Mouse (Mus musculus) naive thymus-derived CD4-positive, alpha-beta T cell, adult 2 months (primary cell): ENCODE data around the gene Ticrr.
A peak's percentile ranks its signal among the peaks of the same experiment; 100 is the strongest.

Source experiments
- DNase-seq: peaks from one replicate; pipeline ENCODE4 v3.0.0-alpha.2; 2011; ENCODE audit warnings: low read depth

Gene Ticrr

GRCm38 (mm10) chr7:79659578-79660290, at the start of gene Ticrr:
Gene Ticrr (plus strand): TSS chr7:79660196.
- DNase-seq, result peak; percentile 98

DNA sequence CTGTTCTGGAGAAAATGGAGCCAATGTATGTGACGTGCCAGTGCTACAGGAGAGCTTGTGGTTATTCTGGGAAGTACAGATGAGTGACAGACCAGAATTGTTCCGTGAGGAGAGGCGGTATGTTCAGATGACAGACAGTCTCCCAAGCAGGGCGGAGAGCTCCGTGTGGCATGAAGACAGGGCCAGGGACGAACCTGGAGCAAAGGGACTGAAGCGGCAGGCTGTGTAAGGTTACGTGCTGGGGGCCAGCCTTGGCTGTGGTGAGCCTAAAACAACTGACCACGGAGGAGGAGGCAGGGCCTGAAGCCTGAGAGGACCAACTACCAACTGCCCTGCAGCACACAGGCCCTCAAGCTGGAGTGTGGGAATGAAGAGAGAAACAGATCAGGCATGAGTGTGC, 48.1 kb upstream of the Ticrr start:
- DNase-seq, result no peak

DNA sequence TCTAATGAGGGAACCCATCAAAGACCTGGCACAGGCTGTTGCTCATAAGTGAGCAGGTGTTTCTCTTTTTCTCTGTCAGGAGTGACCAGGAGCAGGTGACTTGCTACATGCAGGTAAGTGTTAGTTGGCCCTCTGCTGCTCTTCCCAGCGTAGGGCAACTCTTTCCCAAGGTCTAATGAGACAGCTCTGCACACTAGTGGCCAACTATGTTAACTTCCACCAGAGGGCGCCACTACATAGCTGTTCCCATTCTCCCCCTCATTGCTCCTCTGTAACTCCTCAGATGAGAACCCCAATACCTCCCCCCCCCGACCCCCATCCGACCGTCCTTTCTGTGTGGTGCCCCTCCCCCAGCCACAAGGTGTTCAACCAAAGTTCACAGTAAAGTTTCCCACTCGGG, 47.2 kb upstream of the Ticrr start:
- DNase-seq, result peak; percentile 58

- DNase-seq, result no peak
These were observed 46.7 kb upstream of the Ticrr start for GRCm38 (mm10) chr7:79613314-79613713.

DNA sequence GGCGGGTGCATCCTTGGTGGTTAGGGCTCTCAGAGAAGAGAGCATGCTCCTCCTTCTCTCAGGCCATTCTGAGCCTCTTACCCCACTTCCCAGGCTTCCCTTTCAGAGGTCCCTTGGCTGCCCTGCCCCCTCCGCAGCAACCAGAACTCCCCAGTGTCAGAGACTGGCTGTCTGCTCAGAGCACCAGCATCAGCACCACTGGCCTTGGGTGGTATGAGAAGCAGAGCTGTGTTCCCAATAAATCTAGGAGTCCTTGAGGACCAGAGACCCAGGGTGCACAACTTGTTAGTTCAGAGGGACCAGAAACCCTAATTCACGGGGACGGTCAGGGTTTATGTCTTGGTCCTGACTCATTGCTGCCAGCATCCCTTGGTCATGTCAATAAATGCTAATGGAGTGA, 45.0 kb upstream of the Ticrr start:
- DNase-seq, result no peak

DNA sequence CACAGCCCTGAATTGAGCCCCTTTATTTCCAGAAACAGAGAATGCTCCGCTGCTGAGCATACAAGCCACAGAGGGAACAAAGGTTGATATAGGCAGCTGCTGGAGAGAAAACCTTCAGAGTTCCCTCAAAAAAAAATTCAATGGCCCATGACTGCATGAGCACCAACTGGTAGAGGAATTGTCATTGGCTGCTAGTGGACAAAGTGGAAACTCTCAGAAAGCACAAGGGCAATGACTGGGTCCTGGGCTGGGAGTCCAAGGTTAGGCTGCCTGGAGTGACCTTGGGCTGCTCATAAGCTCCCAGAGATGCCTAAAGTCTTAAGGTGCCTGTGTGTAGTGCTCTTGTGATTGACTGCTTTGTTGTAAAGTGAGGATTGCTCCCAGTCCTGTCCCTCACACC, 44.1 kb upstream of the Ticrr start:
- no peak for DNase-seq

DNA sequence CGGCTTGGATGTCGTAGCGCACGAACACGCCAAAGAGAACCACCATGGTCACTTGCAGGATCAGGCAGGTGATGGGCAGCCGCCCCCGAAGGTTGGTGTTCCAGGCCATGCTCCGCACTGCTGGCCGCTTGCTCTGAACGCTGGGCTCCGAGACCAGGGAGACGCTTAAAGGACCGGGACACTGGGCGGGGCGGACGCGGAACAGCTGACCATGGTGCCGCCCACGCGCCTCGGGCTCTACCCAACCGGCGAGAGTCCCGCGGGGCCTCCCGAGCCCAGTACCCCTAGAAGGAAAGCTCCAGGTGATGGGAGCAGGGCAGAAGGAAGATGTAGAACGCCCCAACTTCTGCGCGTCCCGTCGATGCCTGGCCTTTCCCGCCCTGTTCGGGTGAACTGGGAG, 42.6 kb upstream of the Ticrr start, which contains the start of gene Rhcg:
Gene Rhcg, minus strand, starts transcription at position 240 of the 400 bp plus-strand sequence.
- no peak for DNase-seq

DNA sequence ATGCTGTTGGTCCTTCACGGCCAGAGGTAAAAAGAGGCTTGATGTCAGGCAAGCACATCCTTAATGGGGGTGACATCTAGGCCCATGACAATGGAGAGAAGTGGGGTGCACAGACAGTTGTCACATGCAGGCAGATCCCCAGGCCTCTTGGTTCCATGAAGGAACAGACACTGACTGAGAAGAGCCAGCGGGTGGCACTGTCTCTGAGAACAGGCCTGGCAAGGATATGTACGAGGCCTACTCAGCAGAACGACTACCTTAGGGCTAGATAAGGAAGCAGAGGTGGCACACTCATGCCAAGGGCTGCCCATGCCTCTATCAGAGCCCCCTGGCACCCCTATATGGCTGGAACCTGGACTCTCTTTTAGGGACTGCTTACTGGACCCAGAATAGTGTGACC, 40.5 kb upstream of the Ticrr start:
- DNase-seq, result no peak

GRCm38 (mm10) chr7:79623086-79623485, 36.9 kb upstream of the Ticrr start:
- no peak for DNase-seq

GRCm38 (mm10) chr7:79626170-79626569, 33.8 kb upstream of the Ticrr start:
- no peak for DNase-seq

DNA sequence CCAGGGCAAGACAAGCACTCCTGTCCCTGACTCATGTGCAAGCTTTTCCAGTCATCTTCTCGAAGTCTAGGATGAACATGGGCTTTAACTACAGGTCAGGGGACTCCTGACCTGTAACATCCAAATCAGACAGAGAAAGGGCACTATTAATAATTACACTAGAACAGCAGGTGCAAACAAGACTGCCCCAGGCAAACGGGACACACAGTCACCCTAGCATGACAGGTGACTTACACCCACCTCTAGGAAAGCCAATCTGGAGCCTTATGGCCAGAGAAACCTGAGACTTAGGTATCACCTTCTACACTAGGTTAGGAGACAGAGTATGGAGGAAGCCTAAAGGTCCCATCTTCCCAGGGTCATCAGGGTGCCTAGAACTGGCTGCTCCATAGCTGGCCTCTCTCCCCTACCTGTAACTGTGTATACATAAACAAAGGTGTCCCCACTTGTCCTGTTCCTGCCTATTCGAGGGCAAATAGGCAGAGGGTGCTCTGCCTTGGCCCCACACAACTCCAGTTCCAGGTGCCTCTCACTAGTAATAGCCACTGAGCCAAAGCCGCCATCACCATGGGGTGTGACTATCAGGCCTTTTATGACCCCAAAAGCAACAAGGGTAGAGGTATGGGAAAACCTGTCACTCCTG, 31.6 kb upstream of the Ticrr start:
- DNase-seq, result no peak

- DNase-seq, result no peak
These were observed 28.1 kb upstream of the Ticrr start for GRCm38 (mm10) chr7:79631773-79632348.

- DNase-seq, result no peak
These were observed 12.8 kb upstream of the Ticrr start for GRCm38 (mm10) chr7:79647233-79647632.

- peak; percentile 60 for DNase-seq
These were observed 11.0 kb upstream of the Ticrr start for GRCm38 (mm10) chr7:79649005-79649404.

- no peak for DNase-seq
These were observed 5.8 kb upstream of the Ticrr start for GRCm38 (mm10) chr7:79654185-79654584.

DNA sequence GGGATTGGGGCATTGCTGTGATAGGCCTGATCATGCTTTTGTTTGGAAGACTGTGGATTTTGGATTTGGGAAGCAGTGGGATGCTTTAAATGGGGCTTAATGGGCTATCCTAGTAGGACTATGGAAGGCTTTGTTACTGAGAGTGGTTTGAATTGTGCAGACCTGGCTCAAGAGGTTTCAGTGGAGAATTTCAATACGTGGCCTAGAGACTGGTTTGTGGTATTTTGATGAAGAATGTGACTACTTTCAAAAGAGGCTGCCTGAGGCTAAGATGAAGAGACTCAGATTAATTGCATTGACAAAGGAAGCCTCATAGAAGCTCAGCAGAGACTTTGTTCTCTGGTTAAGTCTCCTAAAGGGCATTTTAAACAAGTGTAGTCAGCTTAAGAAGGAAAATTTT, 5.4 kb upstream of the Ticrr start:
- no peak for DNase-seq

DNA sequence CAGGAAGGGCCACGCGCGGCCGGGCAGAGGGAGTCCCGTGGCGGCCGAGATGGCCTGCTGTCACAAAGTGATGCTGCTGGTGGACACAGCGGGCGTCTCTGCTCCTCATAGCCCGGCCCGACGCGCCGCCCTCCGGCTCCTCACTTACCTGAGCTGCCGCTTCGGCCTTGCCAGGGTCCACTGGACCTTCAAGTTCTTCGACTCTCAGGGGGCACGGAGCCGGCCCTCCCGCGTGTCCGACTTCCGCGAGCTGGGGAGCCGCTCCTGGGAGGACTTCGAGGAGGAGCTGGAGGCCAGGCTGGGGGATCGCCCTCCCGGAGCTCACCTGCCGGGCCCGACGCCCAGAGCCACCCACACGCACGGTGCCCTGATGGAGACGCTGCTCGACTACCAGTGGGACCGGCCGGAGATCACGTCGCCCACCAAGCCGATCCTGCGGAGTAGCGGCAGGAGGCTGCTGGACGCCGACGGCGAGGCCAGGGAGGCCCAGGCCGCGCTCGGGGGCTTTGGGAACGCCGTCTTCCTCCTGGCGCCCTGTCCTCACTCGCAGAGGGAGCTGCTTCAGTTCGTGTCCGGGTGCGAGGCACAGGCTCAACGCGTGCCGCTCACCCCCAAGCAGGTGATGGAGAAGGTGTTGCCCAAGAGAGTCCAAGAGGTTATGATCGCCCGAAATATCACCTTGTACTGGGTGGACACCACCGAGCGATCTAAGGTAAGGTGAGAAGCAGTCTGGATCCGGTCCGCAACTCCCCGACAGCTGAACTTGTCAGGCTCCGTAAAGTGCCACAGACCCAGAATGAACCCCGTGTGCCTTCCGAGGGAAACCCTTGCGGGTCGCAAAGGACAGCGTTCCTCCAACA, 525 bp downstream of the Ticrr start:
- DNase-seq, result peak; percentile 23

- peak; percentile 22 for DNase-seq
These were observed 1.4 kb downstream of the Ticrr start for GRCm38 (mm10) chr7:79661253-79661890.

GRCm38 (mm10) chr7:79666690-79667089, 6.7 kb downstream of the Ticrr start:
- no peak for DNase-seq

DNA sequence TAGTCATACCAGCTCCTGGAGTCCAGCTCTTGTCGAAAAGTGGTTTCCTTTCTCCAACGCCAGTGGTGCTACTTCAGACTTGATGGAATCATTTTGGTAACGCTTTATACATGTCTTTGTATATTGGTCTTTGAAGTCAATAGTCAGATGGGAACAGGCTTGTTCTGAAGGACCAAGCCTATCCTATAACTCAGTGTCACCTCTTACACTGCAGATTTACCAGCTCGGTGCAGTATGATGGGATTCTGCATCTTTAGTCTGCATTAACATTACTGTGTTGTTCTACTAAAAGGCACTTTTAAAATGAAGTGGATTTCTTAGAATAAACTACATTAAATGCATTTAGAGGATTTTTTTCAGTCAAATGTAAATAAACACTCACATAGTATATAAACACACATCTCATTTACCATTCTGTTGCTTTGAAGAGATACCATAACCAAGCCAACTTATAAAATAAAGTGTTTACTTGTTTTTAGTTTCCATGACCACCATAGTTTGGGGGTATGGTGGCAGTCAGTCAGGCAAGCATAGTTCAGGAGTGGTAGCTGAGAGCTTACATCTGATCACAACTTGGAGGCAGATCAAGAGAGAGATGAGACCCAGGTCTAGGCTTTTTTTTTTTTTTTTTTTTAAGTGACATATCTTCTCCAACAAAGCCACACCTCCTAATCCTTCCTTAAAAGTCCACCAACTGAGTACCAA, 11.1 kb downstream of the Ticrr start:
- DNase-seq, result no peak

DNA sequence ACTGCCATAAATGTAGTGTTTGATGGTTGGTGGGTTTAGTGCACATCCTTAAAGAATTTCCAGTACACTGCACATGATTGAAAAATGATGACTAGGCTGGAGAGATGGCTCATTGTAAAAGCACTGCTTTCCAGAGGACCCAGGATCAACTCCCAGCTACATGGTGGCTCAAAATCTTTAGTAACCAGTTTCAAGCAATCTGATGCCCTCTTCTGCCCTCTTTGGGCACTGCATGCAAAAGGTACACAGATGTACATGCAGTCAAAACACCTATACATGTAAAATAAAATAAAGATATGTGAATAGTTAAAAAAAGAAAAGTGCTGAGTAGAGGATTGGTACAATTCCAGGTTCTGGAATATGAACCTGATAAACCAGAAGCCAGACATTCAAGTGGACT, 19.2 kb downstream of the Ticrr start:
- peak; percentile 19 for DNase-seq
